Comparison of ENCODE assay signal across 16 mouse cellular contexts in the genomic region with DNA sequence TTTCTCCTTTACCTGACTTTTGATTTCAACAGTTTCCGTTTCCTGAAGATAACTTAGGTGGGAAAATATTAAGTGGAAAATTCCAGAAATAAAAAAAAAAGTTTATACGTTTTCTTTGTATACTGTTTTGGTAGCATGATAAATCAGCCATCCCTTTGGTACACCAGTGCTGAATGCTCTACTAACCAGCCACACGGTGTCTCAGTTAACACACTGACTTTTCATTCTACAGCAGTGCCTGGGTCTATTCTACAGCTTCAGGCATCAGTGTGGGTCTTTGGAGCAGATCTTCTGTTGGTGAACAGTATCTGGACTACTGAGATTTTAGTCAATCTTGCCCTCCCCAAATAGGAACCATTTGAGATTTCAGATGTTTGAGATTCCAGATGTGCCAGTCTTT. TPM values are rescaled to one million over a fixed set of nuclear protein-coding genes. Genes with fewer than 3 reads are reported as not detected.
"Had no signal": no experiment of that assay in that cellular context is flagged by ENCODE, and none has a peak within 500 bp of the region (broad histone marks: within the 10 kb centered on the region; RNA-seq: fewer than 3 reads in every experiment).

No protein-coding gene starts in this region.

- H3K27ac ChIP-seq: limb, embryonic 13.5 days; liver, embryonic 14.5 days; midbrain, embryonic 12.5 days; neural tube, embryonic 12.5 days had no signal

- H3K9ac ChIP-seq: limb, embryonic 13.5 days; liver, embryonic 14.5 days; midbrain, embryonic 12.5 days; neural tube, embryonic 12.5 days had no signal

- H3K4me3 ChIP-seq: limb, embryonic 13.5 days; midbrain, embryonic 12.5 days; neural tube, embryonic 12.5 days had no signal

- H3K36me3 ChIP-seq: limb, embryonic 13.5 days; midbrain, embryonic 12.5 days; neural tube, embryonic 12.5 days had no signal

- H3K4me2 ChIP-seq: limb, embryonic 13.5 days; midbrain, embryonic 12.5 days; neural tube, embryonic 12.5 days had no signal

- H3K27me3 ChIP-seq: neural tube, embryonic 12.5 days had no signal

- H3K9me3 ChIP-seq: limb, embryonic 13.5 days; midbrain, embryonic 12.5 days; neural tube, embryonic 12.5 days had no signal

- DNase-seq: kidney, adult 11 months; kidney, postnatal 14 days; layer of hippocampus, postnatal 36 days; left cerebral cortex, postnatal 4 days; lung, adult 18-20 months; right cerebral cortex, postnatal 4 days; spleen, adult 18-20 months; thymus, adult 2 months; thymus, postnatal 25 days had no signal

RNA-seq across cellular contexts. Expression of gene Mettl24, which starts 4.6 kb away (rescaled TPM):
- total RNA-seq: liver, adult 2 months; megakaryocyte-erythroid progenitor cell, adult 5-6 weeks; neutrophil, adult 5-6 weeks had no signal

RNA-seq across cellular contexts. Expression of gene Ddo, which starts 48.7 kb away (rescaled TPM):
- total RNA-seq: megakaryocyte-erythroid progenitor cell, adult 5-6 weeks had no signal
